Mouse (Mus musculus) G1E (cell line): ENCODE measurements around the gene Hist1h2ac.

Experiments used
- CTCF ChIP-seq: IDR thresholded peaks from 2 replicates; pipeline ENCODE4 v1.5.1; 2012; ENCODE audit warnings: low read depth, low read length, inconsistent platforms, mixed read lengths
- GATA1 ChIP-seq: IDR thresholded peaks from 2 replicates; pipeline ENCODE4 v1.6.1; 2012; ENCODE audit warnings: borderline replicate concordance, low read length, inconsistent platforms, mixed read lengths
- POLR2AphosphoS5 ChIP-seq: IDR thresholded peaks from 2 replicates; pipeline ENCODE4 v1.6.1; 2012; ENCODE audit warnings: low read depth, low read length, inconsistent platforms; ENCODE audit not compliant: insufficient replicate concordance
- TAL1 ChIP-seq: conservative IDR thresholded peaks from 2 replicates; pipeline ENCODE4 v1.6.1; 2012; ENCODE audit warnings: low read depth, low read length, inconsistent platforms, mixed read lengths

- TF ChIP-seq CTCF (no peak), TAL1 (no peak), GATA1 (no peak), POLR2AphosphoS5 (no peak)
These were observed 3.4 kb upstream of the Hist1h2ac start for GRCm38 (mm10) chr13:23687181-23687580.
